Mouse (Mus musculus) liver, adult 2 months (tissue): Measurements from ENCODE around the gene Kat5. TPM values are rescaled to one million over a fixed set of nuclear protein-coding genes. Genes with fewer than 3 reads are reported as not detected.

ENCODE experiments used
- DNase-seq: peaks from one replicate; pipeline ENCODE4 v3.0.0-alpha.2; 2011; ENCODE audit warnings: low read depth, low spot score; ENCODE audit errors: extremely low read depth
- H3K27ac ChIP-seq: fragments of 200-500 bp; replicated peaks from 2 replicates; pipeline ENCODE4 v1.5.1; 2012; ENCODE audit warnings: low read depth, mild to moderate bottlenecking, control low read depth, inconsistent platforms, low read length; ENCODE audit not compliant: insufficient read depth
- H3K27me3 ChIP-seq: fragments of 200-500 bp; 2 replicates; pipeline ENCODE4 v1.6.1; 2012; ENCODE audit warnings: mild to moderate bottlenecking, moderate library complexity, low read length, inconsistent platforms; ENCODE audit not compliant: control insufficient read depth, insufficient read depth
- H3K36me3 ChIP-seq: fragments of 200-500 bp; 2 replicates; pipeline ENCODE4 v1.6.1; 2012; ENCODE audit warnings: low read length, inconsistent platforms; ENCODE audit not compliant: control insufficient read depth, insufficient read depth
- H3K4me1 ChIP-seq: fragments of 200-500 bp; 2 replicates; pipeline ENCODE4 v1.6.1; 2011; ENCODE audit warnings: low read length; ENCODE audit not compliant: control insufficient read depth, insufficient read depth
- H3K4me3 ChIP-seq: fragments of 200-500 bp; 2 replicates; pipeline ENCODE4 v1.5.1; 2011; ENCODE audit warnings: low read depth, mild to moderate bottlenecking, control low read depth, low read length, moderate library complexity; ENCODE audit not compliant: insufficient read depth
- H3K79me2 ChIP-seq: fragments of 200-500 bp; 2 replicates; pipeline ENCODE4 v1.6.1; 2012; ENCODE audit warnings: inconsistent platforms, mild to moderate bottlenecking, low read length, moderate library complexity; ENCODE audit not compliant: control insufficient read depth, insufficient read depth
- H3K9ac ChIP-seq: fragments of 200-500 bp; 2 replicates; pipeline ENCODE4 v1.6.1; 2012; ENCODE audit warnings: low read depth, mild to moderate bottlenecking, control low read depth, inconsistent platforms, low read length
- CTCF ChIP-seq: fragments of 200-500 bp; IDR thresholded peaks from 2 replicates; pipeline ENCODE4 v1.5.1; 2011; ENCODE audit warnings: low read depth, low read length, control low read depth
- POLR2A ChIP-seq: fragments of 200-500 bp; IDR thresholded peaks from 2 replicates; pipeline ENCODE4 v1.6.1; 2011; ENCODE audit warnings: low read length, control low read depth; ENCODE audit not compliant: insufficient read depth; ENCODE audit errors: extremely low read depth
- WGBS: fragments of 180-500 bp; shearing (Covaris S2); methylation state at CpG from one replicate; pipeline ENCODE4 v1.1.7; 2018; 5-methylcytosine and 5-hydroxymethylcytosine counted together
- polyA plus RNA-seq: library from polyadenylated mRNA; depleted of rRNA; stranded (reverse); fragments of >200 nt; gene quantifications from 2 replicates; pipeline ENCODE4 v1.2.3, GENCODE M21; 2012; rRNA removed
- total RNA-seq: library from RNA; depleted of rRNA; stranded (reverse); fragments of >200 nt; gene quantifications from 2 replicates; pipeline ENCODE4 v1.2.3, GENCODE M21; 2014; rRNA removed

The Kat5 gene
- total RNA-seq (15.9 and 16.8 TPM in 2 replicates), polyA plus RNA-seq (23.0 and 23.6 TPM in 2 replicates)

DNA sequence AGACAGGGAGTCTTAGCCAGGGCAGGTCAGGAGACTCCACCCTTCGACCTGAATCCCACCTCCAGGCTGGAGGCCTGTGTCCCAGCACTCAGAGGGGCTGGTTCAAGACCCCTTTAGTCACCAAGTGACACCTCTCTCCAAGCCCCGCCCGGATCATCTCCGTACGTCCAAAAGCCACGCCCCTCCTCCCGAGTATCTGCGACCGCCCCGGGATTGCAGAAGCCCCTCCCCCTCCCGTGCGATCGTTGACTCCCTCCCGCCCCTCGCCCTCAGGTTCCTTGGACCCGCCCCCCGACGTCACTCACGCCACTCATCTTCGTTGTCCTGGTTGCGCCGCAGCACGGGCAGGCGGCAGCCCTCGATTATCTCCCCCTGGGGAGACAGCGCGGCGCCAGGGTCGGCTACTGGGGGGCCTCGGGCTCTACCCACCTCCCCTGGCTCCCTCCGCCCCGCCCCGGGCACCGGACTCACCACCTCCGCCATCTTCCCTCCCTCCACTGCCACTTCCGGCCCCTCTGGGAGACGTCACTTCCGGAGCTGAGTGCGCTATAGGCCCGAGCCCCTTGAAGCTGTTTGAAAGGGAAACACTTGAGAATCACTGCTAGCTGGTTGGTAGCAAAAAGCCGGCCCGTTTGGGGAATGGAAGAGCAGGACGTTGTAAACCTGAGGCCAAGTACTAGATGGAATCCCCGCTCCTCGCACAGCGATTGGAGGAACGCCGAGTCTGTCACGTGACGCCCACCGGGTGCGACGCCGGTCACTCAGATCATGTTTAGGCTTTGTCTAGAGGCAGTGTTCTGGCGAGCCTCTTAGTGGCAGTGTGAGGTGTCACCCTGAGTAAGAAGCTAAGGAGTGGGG, at the start of gene Kat5:
TSS of gene Kat5 (minus strand) at position 691 of the 858 bp plus-strand sequence.
- peaks cover 2% of the 10 kb centered on the region for H3K4me1 ChIP-seq

DNA sequence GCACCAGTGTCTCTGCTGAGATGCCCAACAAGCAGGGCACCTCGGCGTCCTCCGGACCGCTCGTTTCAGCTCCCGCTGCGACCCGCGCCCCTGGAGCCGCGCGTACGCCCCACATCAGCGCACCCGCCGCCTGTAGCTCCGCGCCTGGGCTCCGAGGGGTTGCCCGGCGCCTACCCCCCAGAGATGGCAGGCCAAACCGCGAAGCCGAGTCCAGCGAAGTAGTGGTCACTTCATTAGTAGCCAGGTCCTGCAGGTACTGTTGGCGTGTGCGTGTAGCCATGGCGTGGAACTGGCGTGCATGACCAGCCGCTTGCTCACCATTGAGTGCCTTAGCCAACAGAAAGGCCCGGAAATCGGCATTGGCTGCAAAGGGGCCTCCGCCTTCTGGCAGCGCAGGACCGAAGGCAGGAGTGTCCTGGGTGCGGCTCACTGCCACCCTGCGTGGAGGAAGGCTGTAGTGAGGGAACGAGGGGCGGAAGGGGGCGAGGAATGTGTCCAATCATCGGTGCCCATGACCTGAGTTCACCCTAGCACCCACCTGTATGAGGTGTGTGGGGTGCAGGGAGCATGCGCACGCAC, 44.8 kb upstream of the Kat5 start:
- TF ChIP-seq POLR2A, result no peak
- no peak for TF ChIP-seq CTCF
- Histone ChIP-seq H3K27me3 (no peaks in the 10 kb centered on the region), H3K4me3 (peak overlapping the region; percentile 36; the same call in 1 of the 2 replicates), H3K27ac (no peak overlapping the region), H3K79me2 (no peaks in the 10 kb centered on the region), H3K36me3 (no peaks in the 10 kb centered on the region), H3K4me1 (0 out of 2 replicates have a peak, but pooled peaks cover under 1% of the 10 kb centered on the region), H3K9ac (peak overlapping the region; percentile 15)
- 40% methylated on average over 43 of the region's 43 CpGs for WGBS
- DNase-seq, result no peak

More for the DNA sequence above, at the start of gene Kat5:
- H3K9ac ChIP-seq, result peak within 1 kb of the TSS; percentile 84
- peak within 1 kb of the TSS; percentile 69 for H3K27ac ChIP-seq
- H3K4me3 ChIP-seq, result peak within 1 kb of the TSS; percentile 74
- TF ChIP-seq CTCF (no peak), POLR2A (0 out of 2 replicates have a peak, but pooled peaks have one; percentile 55)
- no peaks in the 10 kb centered on the region for H3K27me3 ChIP-seq
- DNase-seq, result peak; percentile 71
- WGBS, result under 1% methylated on average over 54 of the region's 55 CpGs
- peaks cover 2% of the 10 kb centered on the region; the same call in 1 of the 2 replicates for H3K36me3 ChIP-seq
- no peaks in the 10 kb centered on the region for H3K79me2 ChIP-seq

DNA sequence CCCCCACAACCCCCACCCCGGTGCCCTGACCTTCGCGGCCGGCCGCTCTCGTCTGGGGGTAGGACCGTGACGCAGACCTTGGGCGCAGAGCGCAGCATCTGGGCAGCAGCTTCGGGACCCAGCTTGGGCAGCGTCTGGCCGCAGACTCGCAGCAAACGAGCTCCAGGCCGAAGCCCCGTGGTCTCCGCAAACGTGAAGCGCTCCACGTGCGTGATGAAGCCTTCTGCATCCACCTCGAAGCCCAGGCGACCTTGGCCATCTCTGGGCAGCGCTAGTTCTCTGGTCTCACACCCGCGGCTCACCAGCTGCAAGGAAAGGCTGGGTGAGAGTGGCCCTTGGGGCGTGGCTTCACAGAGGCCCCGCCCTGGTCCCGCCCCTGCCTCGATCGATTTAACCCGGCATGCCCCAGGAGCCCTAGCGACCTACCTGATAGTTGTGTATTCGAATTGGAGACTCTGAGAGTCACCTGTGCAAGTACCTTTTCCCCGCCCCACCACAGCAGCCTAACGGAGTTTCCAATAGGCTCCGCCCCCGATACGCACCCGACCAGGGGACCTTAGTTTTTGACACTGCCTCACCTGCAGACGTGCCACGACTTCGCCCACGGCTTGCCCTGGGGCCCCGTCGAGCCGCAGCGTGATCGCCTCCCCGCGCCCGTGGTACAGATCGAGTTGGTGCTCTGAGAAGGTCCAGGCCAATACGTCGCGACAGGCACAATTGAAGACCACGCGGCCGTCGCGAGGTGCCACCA, 44.1 kb upstream of the Kat5 start:
- no peak overlapping the region for H3K27ac ChIP-seq
- H3K36me3 ChIP-seq, result no peaks in the 10 kb centered on the region
- H3K79me2 ChIP-seq, result no peaks in the 10 kb centered on the region
- H3K9ac ChIP-seq, result peak overlapping the region; percentile 15
- H3K27me3 ChIP-seq, result no peaks in the 10 kb centered on the region
- 24% methylated on average over 62 of the region's 62 CpGs for WGBS
- peaks cover 7% of the 10 kb centered on the region for H3K4me1 ChIP-seq
- H3K4me3 ChIP-seq, result peak overlapping the region; percentile 36; the same call in 1 of the 2 replicates
- no peak for TF ChIP-seq CTCF
- no peak for TF ChIP-seq POLR2A
- DNase-seq, result peak; percentile 60

DNA sequence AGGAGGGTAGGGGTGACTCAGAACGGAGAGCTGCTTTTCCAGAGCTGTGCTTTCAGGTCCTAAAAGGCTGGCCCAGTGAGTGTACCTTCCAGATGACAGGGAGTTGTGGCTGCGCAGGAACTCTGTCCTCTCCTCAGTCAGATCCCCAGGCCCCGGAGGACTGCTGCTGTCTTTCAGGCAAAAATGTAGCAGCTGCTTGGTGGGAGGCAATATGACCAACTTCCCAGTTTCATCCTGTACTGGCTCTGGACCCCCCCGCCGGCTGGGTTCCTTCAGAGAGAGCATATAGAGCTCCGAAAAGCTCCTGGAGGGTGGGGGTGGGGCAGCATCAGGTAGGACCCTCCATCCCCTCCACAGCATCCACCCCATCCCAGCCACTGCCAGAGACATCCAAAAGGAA, 42.5 kb upstream of the Kat5 start:
- no peak for DNase-seq
- TF ChIP-seq POLR2A (no peak), CTCF (no peak)
- no peaks in the 10 kb centered on the region for H3K27me3 ChIP-seq
- no peak overlapping the region for H3K4me3 ChIP-seq
- peaks cover 17% of the 10 kb centered on the region for H3K4me1 ChIP-seq
- no peaks in the 10 kb centered on the region; the same call in 1 of the 2 replicates for H3K36me3 ChIP-seq
- no peak overlapping the region for H3K27ac ChIP-seq
- H3K9ac ChIP-seq, result no peak overlapping the region
- 92% methylated on average over 6 of the region's 6 CpGs for WGBS
- no peaks in the 10 kb centered on the region for H3K79me2 ChIP-seq

DNA sequence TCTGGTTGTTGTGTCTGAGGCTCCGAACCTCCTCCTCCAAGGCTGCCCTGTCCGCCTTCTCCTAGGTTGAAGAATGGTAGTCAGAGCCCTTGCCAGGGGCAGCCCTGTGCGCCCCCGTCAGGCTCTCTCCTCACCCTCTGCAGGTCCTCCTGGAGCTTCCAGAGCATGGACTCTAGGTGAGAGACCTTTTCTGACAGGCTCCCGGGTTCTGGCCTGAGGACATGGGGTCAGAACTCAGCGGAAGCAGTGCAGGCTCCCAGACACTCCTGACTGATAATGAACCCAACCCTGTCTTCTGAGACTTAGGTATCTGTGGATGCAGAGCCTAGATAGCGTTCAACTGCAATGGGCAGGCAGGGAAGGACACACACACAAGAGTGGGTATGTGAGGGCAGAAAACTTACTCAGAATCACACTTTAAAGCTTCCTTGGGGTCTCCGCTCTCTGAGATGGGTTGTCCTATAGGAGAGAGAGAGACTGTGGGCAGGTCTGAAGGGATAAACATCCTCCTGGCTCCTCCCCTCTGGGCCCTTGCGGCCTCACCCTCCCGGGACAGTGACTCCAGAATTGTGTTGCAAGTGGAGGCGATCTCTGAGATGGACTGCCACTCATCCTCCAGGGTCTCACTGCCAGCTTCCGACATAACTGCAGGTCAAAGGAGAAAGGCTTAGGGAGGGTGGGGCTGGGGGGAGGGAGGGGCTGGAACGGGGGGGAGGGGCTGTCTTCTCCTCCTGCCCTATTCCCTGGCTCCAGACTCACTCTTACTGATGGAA, 41.7 kb upstream of the Kat5 start:
- H3K4me1 ChIP-seq, result peaks cover 17% of the 10 kb centered on the region
- no peaks in the 10 kb centered on the region for H3K79me2 ChIP-seq
- no peak overlapping the region for H3K9ac ChIP-seq
- H3K4me3 ChIP-seq, result no peak overlapping the region
- no peak overlapping the region for H3K27ac ChIP-seq
- H3K36me3 ChIP-seq, result no peaks in the 10 kb centered on the region; the same call in 1 of the 2 replicates
- 87% methylated on average over 13 of the region's 13 CpGs for WGBS
- H3K27me3 ChIP-seq, result no peaks in the 10 kb centered on the region
- no peak for DNase-seq
- TF ChIP-seq POLR2A (no peak), CTCF (no peak)
